Mouse (Mus musculus) brain, embryonic 14.5 days (tissue): Measurements from ENCODE around the gene Atp5l.

Source experiments
- CTCF ChIP-seq: fragments of 200-500 bp; IDR thresholded peaks from 2 replicates; pipeline ENCODE4 v1.5.1; 2012; ENCODE audit warnings: inconsistent platforms, mild to moderate bottlenecking, moderate library complexity, borderline replicate concordance; ENCODE audit not compliant: insufficient read depth, insufficient read length; ENCODE audit errors: extremely low read depth
- POLR2A ChIP-seq: fragments of 200-500 bp; IDR thresholded peaks from 2 replicates; pipeline ENCODE4 v1.6.1; 2012; ENCODE audit warnings: mild to moderate bottlenecking, inconsistent platforms, borderline replicate concordance; ENCODE audit not compliant: poor library complexity, insufficient read depth, insufficient read length, severe bottlenecking; ENCODE audit errors: extremely low read depth

DNA sequence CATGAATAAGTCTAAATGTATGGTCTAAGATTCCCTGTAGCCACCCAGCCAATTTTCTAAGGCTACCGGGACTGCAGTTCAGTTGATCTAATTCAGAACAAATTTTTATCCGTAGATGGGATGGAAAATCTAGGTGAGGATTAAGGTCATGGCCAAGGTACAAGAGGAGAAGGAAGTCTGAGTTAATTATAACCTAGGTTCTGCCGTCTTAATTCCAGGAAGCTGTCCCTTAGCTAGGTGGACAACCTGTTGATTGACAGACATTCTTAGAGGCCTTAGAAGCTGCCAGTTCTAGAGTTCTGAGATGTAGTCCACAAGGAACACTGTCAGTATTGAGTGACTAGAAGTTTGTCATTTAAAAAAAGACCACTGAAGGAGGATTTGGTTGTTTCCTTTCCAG is 20.8 kb downstream of the Atp5l start:
- TF ChIP-seq POLR2A (no peak), CTCF (no peak)
